Mouse (Mus musculus): ENCODE measurements around the gene Itgb3. TPM values are rescaled to one million over a fixed set of nuclear protein-coding genes. Genes with fewer than 3 reads are reported as not detected.

The Itgb3 gene
- total and polyA plus RNA-seq, 2 experiments from 2014 or later, result 1.0 to 1.7 TPM

GRCm38 (mm10) chr11:104581446-104582307 is 26.1 kb upstream of the Itgb3 start:
- H3K9me3 ChIP-seq (ENCODE audit: low read length), result no peaks in the 10 kb centered on the region
- H3K36me3 ChIP-seq (ENCODE audit: insufficient read depth, low read length), result no peaks in the 10 kb centered on the region
- DNase-seq (ENCODE audit: low spot score) (peak; percentile 9), ATAC-seq (no peak)
- H3K27me3 ChIP-seq (ENCODE audit: insufficient read depth, low read length), result no peaks in the 10 kb centered on the region
- H3K27ac ChIP-seq, result no peak overlapping the region
- no peak overlapping the region for H3K9ac ChIP-seq (replicated peaks; ENCODE audit: low read length)
- peak overlapping the region; percentile 34 for H3K4me2 ChIP-seq (ENCODE audit: low read depth, low read length)
- 56% methylated on average over 18 of the region's 18 CpGs for WGBS
- H3K4me1 ChIP-seq (ENCODE audit: insufficient read depth, low read length), result no peaks in the 10 kb centered on the region; the same call in 1 of the 2 replicates
- TF ChIP-seq CTCF (IDR thresholded peaks at IDR 0.05; ENCODE audit: low read depth), result no peak
- no peak overlapping the region for H3K4me3 ChIP-seq (ENCODE audit: low read length)

DNA sequence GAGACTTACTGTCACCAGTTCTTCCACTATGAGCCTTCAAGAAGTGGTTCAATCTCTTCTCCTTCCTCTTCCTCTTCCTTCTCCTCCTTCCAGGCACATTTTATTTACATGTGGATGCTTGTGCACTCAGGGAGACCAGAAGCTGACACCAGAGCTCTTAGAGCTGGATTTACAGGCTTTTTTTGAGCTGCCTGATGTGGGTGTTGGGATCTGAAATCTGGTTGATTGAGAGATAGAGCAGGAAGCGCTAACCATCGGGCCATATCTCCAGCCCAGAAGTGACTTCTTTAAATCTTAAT is 25.5 kb upstream of the Itgb3 start:
- Histone ChIP-seq H3K4me2 (ENCODE audit: low read depth, low read length) (no peak overlapping the region), H3K4me1 (ENCODE audit: insufficient read depth, low read length) (no peaks in the 10 kb centered on the region; the same call in 1 of the 2 replicates), H3K36me3 (ENCODE audit: insufficient read depth, low read length) (no peaks in the 10 kb centered on the region), H3K9me3 (ENCODE audit: low read length) (no peaks in the 10 kb centered on the region), H3K27ac (no peak overlapping the region), H3K4me3 (ENCODE audit: low read length) (no peak overlapping the region), H3K27me3 (ENCODE audit: insufficient read depth, low read length) (no peaks in the 10 kb centered on the region), H3K9ac (replicated peaks; ENCODE audit: low read length) (no peak overlapping the region)
- ATAC-seq (no peak), DNase-seq (ENCODE audit: low spot score) (no peak)
- no peak for TF ChIP-seq CTCF (IDR thresholded peaks at IDR 0.05; ENCODE audit: low read depth)
- 90% methylated on average over 2 of the region's 2 CpGs for WGBS

DNA sequence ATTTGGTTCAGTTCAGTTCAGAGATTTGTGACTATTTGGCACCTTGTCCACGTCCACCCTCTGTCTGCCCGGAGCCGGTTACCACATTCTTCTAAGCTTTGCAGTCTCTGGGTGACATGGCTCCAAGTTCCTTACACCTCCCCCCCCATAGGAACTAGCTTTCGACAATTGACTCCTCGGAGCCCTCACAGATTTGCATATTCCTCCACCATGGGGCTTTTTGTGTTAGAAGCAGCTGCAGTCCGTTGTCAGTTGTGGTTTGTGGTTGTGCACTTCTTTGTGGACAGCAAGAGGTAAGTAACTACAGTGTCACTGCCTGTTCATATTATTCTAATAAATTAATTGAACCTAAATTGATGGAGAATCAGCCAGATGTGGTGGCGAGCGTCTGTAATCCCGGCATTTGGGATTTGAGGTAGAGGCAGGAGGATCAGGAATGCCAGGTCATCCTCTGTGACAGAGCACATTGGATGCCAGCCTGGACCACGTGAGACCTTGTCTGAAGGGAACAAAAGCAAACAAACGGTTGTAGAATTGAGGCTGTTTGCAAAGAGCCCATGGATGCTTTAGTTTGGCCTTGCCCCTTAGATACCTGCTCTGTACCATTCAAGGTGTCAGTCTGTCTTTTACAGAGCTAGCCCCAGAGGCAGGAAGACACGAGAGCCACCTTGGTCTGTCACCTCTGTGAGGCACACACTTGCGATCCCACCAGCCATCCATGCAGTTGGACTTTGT is 25.0 kb upstream of the Itgb3 start:
- no peak for TF ChIP-seq CTCF (IDR thresholded peaks at IDR 0.05; ENCODE audit: low read depth)
- DNase-seq (ENCODE audit: low spot score) (no peak), ATAC-seq (no peak)
- Histone ChIP-seq H3K4me1 (ENCODE audit: insufficient read depth, low read length) (no peaks in the 10 kb centered on the region; the same call in 1 of the 2 replicates), H3K27ac (no peak overlapping the region), H3K9me3 (ENCODE audit: low read length) (no peaks in the 10 kb centered on the region), H3K4me2 (ENCODE audit: low read depth, low read length) (no peak overlapping the region), H3K27me3 (ENCODE audit: insufficient read depth, low read length) (no peaks in the 10 kb centered on the region), H3K36me3 (ENCODE audit: insufficient read depth, low read length) (no peaks in the 10 kb centered on the region), H3K9ac (replicated peaks; ENCODE audit: low read length) (no peak overlapping the region), H3K4me3 (ENCODE audit: low read length) (no peak overlapping the region)
- WGBS, result 51% methylated on average over 13 of the region's 13 CpGs

- TF ChIP-seq CTCF (IDR thresholded peaks at IDR 0.05; ENCODE audit: low read depth), result no peak
- Histone ChIP-seq H3K27me3 (ENCODE audit: insufficient read depth, low read length) (no peaks in the 10 kb centered on the region), H3K4me3 (ENCODE audit: low read length) (no peak overlapping the region), H3K27ac (no peak overlapping the region), H3K9me3 (ENCODE audit: low read length) (no peaks in the 10 kb centered on the region), H3K4me1 (ENCODE audit: insufficient read depth, low read length) (no peaks in the 10 kb centered on the region; the same call in 1 of the 2 replicates), H3K4me2 (ENCODE audit: low read depth, low read length) (no peak overlapping the region), H3K9ac (replicated peaks; ENCODE audit: low read length) (no peak overlapping the region), H3K36me3 (ENCODE audit: insufficient read depth, low read length) (no peaks in the 10 kb centered on the region)
- DNase-seq (ENCODE audit: low spot score), result no peak
- no peak for ATAC-seq
- WGBS, result 75% methylated on average over 5 of the region's 5 CpGs
Measured at GRCm38 (mm10) chr11:104585495-104585894, 22.3 kb upstream of the Itgb3 start.

- 97% methylated on average over 9 of the region's 9 CpGs for WGBS
- ATAC-seq, result no peak
- no peak for TF ChIP-seq CTCF (IDR thresholded peaks at IDR 0.05; ENCODE audit: low read depth)
- H3K9me3 ChIP-seq (ENCODE audit: low read length), result no peaks in the 10 kb centered on the region
- no peak overlapping the region for H3K4me3 ChIP-seq (ENCODE audit: low read length)
- no peak for DNase-seq (ENCODE audit: low spot score)
- H3K27ac ChIP-seq, result no peak overlapping the region
- H3K4me2 ChIP-seq (ENCODE audit: low read depth, low read length), result no peak overlapping the region
- H3K27me3 ChIP-seq (ENCODE audit: insufficient read depth, low read length), result no peaks in the 10 kb centered on the region
- no peaks in the 10 kb centered on the region for H3K36me3 ChIP-seq (ENCODE audit: insufficient read depth, low read length)
- no peak overlapping the region for H3K9ac ChIP-seq (replicated peaks; ENCODE audit: low read length)
- no peaks in the 10 kb centered on the region for H3K4me1 ChIP-seq (ENCODE audit: insufficient read depth, low read length)
Measured at GRCm38 (mm10) chr11:104587904-104588303, 19.9 kb upstream of the Itgb3 start.

- Histone ChIP-seq H3K27ac (no peak overlapping the region), H3K36me3 (ENCODE audit: insufficient read depth, low read length) (no peaks in the 10 kb centered on the region), H3K9me3 (ENCODE audit: low read length) (no peaks in the 10 kb centered on the region), H3K9ac (replicated peaks; ENCODE audit: low read length) (no peak overlapping the region), H3K4me2 (ENCODE audit: low read depth, low read length) (no peak overlapping the region), H3K4me1 (ENCODE audit: insufficient read depth, low read length) (no peaks in the 10 kb centered on the region), H3K27me3 (ENCODE audit: insufficient read depth, low read length) (no peaks in the 10 kb centered on the region), H3K4me3 (ENCODE audit: low read length) (no peak overlapping the region)
- DNase-seq (ENCODE audit: low spot score) (no peak), ATAC-seq (no peak)
- no peak for TF ChIP-seq CTCF (IDR thresholded peaks at IDR 0.05; ENCODE audit: low read depth)
- WGBS, result 88% methylated on average over 2 of the region's 2 CpGs
Measured at GRCm38 (mm10) chr11:104588513-104588912, 19.3 kb upstream of the Itgb3 start.

DNA sequence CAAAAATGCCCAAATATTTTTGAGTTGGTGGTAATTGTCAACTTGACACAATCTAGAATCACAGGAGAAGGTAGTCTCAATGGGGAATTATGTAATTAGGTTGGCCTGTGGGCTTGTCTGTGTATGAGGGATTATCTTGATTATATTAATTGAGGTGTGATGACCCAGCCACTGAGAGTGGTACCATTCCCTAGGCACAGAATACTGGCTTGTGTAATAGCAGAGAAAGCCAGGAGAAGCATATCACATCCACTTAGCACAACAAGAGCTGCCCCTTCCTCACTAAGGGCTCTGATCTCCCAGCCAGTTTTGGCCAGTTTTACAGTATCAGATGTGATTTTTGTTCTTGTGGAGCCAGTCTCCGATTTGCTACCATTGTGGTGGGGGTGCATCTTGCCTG is 18.2 kb upstream of the Itgb3 start:
- ATAC-seq (no peak), DNase-seq (ENCODE audit: low spot score) (no peak)
- no peak overlapping the region for H3K27ac ChIP-seq
- H3K4me1 ChIP-seq (ENCODE audit: insufficient read depth, low read length), result no peaks in the 10 kb centered on the region
- no peak for TF ChIP-seq CTCF (IDR thresholded peaks at IDR 0.05; ENCODE audit: low read depth)
- H3K4me3 ChIP-seq (ENCODE audit: low read length), result no peak overlapping the region
- no peaks in the 10 kb centered on the region for H3K36me3 ChIP-seq (ENCODE audit: insufficient read depth, low read length)
- H3K4me2 ChIP-seq (ENCODE audit: low read depth, low read length), result no peak overlapping the region
- no peaks in the 10 kb centered on the region for H3K9me3 ChIP-seq (ENCODE audit: low read length)
- 89% methylated on average over 1 of the region's 1 CpGs for WGBS
- no peak overlapping the region for H3K9ac ChIP-seq (replicated peaks; ENCODE audit: low read length)
- H3K27me3 ChIP-seq (ENCODE audit: insufficient read depth, low read length), result no peaks in the 10 kb centered on the region
